Mouse (Mus musculus): Measurements from ENCODE around the gene Cldn2.
A peak's percentile ranks its signal among the peaks of the same experiment; 100 is the strongest.
"Not testable (repeated sequence)": the region's sequence is repeated elsewhere in the genome, so short reads cannot be mapped to it uniquely, and the experiment has no call there.

The Cldn2 gene

GRCm38 (mm10) chrX:139800406-139800878 is at the start of gene Cldn2:
TSS of gene Cldn2 (plus strand) at chrX:139800828.
- no peak for DNase-seq (ENCODE audit: low read depth, low spot score)

- DNase-seq (ENCODE audit: low read depth, low spot score), result peak; percentile 33
Measured at GRCm38 (mm10) chrX:139751855-139752254, 48.8 kb upstream of the Cldn2 start.

- DNase-seq (ENCODE audit: low read depth, low spot score), result not testable (repeated sequence)
Measured at GRCm38 (mm10) chrX:139758634-139759033, 42.0 kb upstream of the Cldn2 start.

DNA sequence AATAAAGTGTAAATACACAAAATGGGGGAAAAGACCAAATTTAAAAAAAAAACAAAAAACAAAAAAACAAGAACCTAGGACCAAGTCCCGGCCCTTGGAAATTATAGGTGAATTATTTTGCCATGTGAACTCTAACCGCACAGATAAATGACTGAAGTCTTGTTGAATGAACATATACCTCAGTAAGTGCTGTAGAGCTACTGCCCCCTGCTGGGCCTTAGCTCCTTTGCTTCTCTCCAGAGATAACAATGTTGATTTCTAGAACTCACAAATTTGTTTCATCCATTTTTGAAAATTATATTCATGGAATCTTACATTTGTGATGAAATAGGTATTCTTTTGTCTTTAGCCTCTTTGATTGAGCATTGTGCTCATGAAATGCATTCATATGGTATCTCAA is 38.1 kb upstream of the Cldn2 start:
- DNase-seq (ENCODE audit: low read depth, low spot score), result peak; percentile 6

GRCm38 (mm10) chrX:139769975-139770637 is 30.5 kb upstream of the Cldn2 start:
- DNase-seq (ENCODE audit: low read depth, low spot score), result no peak

GRCm38 (mm10) chrX:139774309-139775083 is 26.1 kb upstream of the Cldn2 start:
- peak; percentile 43 for DNase-seq (ENCODE audit: low read depth, low spot score)

DNA sequence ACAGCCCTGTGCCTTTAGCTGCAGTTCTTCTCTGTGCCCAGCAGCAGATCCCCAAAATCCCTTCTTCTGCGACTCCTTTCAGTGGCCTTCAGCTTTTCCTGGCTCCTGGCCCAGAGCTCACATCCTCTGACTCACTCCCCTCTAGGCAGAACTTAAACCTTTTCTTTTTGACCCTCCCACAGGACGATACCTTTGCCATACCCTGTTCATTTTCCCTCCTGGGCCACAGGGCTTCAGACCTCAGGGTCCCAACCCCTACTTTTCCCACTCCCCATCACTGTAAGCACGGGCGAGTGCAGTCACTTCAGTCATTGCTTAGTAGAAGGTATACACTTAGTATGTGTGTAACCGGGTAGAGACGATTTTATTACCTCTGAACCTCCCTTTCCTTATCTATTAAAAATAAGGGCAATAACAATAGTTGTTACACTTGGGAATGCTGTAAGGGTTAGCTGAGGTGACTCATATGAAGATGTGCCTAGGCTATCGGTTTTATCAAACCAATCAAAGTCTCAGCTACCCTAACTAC is 25.5 kb upstream of the Cldn2 start:
- no peak for DNase-seq (ENCODE audit: low read depth, low spot score)

DNA sequence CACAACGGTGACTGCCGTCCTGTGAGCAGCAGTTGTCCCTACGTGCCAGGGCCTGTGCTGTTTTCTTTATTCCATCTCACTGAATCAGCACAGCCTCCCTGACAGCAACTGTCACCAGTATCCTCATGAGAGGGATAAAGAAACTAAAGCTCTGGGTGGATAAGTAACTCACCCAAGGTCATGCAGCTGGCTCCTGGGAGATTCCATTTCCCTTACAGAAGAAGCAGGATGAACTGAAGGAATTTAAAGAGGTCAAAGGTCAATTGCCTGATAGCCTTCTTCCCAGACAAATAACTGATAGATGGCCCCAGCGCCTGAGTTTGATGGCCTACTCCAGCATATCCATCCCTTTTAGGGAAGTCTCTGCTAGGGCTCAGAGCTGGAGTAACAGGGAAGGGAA is 23.3 kb upstream of the Cldn2 start:
- no peak for DNase-seq (ENCODE audit: low read depth, low spot score)

GRCm38 (mm10) chrX:139778886-139779285 is 21.7 kb upstream of the Cldn2 start:
- no peak for DNase-seq (ENCODE audit: low read depth, low spot score)

- no peak for DNase-seq (ENCODE audit: low read depth, low spot score)
Measured at GRCm38 (mm10) chrX:139779401-139779800, 21.2 kb upstream of the Cldn2 start.

DNA sequence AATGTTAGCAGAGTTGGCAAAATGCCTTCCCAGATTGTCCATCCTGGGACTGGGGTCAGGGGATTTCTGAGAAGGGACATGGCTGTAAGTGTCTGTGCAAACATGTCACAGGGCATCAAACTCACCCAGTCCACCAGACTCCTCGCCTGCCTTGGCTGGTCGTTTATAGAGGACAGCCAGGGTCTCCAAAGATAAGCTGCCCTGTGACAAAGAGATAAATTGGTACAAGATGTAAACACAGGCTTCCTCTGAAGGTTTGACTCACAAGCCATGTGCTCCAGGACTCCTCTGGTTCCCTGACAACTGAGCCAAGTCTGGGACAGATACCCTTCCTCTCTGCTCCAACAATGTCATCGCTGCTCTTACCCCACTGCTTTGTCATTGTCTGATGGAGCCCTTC is 19.6 kb upstream of the Cldn2 start:
- DNase-seq (ENCODE audit: low read depth, low spot score), result no peak

GRCm38 (mm10) chrX:139781563-139781962 is 19.1 kb upstream of the Cldn2 start:
- no peak for DNase-seq (ENCODE audit: low read depth, low spot score)

GRCm38 (mm10) chrX:139782278-139783044 is 18.2 kb upstream of the Cldn2 start, which contains the start of gene Ripply1:
TSS of gene Ripply1 (minus strand) at chrX:139782353.
- no peak for DNase-seq (ENCODE audit: low read depth, low spot score)

DNA sequence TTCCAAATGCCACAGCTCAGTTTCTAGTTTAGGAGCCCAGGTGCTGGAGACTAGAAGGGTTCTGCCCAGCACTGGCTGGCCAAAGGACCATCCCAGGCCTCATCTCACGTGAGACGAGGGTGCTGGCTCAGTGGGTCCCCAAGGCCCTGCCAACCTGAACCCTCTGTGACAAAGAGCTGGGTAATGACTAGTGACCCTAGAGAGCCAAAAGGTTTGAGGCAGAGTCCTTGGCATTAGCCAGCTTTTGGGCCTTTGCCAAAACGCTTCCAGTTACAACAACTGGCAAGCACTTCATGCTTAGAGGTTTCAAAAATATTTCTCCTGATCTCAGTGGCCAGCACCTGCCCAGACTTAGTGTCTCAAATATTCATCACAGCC is 17.6 kb upstream of the Cldn2 start:
- no peak for DNase-seq (ENCODE audit: low read depth, low spot score)

- DNase-seq (ENCODE audit: low read depth, low spot score), result no peak
Measured at GRCm38 (mm10) chrX:139785764-139786163, 14.9 kb upstream of the Cldn2 start.

DNA sequence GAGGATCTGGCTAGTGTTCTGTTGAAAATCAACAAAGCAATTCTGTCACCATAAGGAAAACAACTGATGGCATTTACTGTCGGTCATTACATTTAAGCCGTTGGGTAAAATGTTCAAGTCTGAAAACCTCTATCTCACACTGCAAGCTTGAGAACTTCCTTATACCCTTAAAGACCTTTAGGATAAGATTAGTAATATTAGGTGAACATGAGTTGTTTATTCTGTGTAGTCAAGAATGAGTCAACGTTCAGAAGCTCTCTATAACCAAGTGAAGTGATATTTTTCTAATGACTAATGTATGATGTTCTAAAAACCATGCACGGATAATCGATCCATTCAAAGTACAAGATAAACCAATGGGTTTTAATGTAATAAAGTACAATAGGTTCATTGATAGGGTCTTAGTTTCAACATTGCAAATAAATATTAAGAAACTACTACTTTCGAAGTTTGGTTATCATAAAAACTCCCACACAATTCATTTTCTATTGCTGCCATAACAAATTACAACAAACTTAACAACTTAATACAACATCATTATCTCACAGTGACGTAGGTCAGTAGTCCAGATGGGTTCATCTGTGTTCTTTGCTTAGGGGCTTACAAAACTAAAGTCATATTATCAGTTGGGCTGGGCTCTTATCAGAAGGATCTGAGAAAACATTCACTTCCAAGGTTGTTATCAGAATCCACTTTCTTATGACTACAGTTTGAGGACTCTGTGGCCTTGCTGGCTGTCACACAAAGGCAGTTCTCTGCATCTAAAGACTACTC is 6.4 kb upstream of the Cldn2 start:
- no peak for DNase-seq (ENCODE audit: low read depth, low spot score)

- DNase-seq (ENCODE audit: low read depth, low spot score), result no peak
Measured at GRCm38 (mm10) chrX:139796037-139796436, 4.6 kb upstream of the Cldn2 start.

GRCm38 (mm10) chrX:139797875-139798274 is 2.8 kb upstream of the Cldn2 start:
- DNase-seq (ENCODE audit: low read depth, low spot score), result no peak

DNA sequence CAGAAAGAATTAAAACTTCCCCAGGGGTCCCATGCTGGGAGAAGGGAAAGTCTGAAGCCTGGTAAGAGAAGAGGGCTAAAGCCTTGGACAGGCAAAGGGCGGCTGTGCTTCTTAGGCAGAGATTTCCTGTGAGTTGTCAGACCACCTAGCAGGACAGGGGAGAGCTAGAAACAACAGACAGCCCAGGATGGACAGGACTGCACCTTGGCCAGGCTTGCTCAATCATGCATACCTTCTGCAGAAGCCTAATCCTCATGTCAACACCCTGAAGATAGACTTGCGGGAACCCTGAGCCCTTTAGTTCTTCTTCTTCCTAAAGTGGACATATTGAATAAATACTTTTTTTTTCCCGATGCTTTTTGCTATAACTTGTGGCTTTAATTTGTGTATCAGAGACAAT is 675 bp upstream of the Cldn2 start:
- no peak for DNase-seq (ENCODE audit: low read depth, low spot score)

DNA sequence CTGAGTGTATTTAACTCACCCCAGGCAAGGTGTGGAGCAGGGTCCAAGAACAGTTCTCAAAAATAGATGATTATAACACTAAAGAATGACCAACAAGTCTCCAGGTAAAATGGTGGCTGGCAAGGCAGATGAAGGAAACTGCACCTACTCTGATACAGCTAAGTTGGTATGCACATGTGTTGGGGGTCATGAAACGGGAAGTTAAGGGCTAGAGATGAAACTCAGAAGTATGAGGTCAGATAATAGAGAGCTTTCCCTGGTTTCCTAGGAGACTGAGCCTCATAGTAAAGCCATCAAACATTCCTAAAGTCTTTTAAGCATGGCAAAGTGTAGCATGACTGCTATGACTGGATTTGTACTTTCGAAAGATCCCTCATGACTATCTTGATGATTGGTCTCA is 2.4 kb downstream of the Cldn2 start:
- no peak for DNase-seq (ENCODE audit: low read depth, low spot score)

- no peak for DNase-seq (ENCODE audit: low read depth, low spot score)
Measured at GRCm38 (mm10) chrX:139805918-139806317, 5.3 kb downstream of the Cldn2 start.

All from forelimb bud, embryonic 11.5 days (tissue).